Mouse (Mus musculus) testis, adult 2 months (tissue): ENCODE results near the gene Phlpp1.

ENCODE experiments used
- CTCF ChIP-seq: fragments of 200-500 bp; IDR thresholded peaks from 2 replicates; pipeline ENCODE4 v1.5.1; 2012; ENCODE audit warnings: low read depth, mild to moderate bottlenecking, inconsistent platforms, low read length, moderate library complexity; ENCODE audit not compliant: control insufficient read depth, insufficient read depth, insufficient replicate concordance
- POLR2A ChIP-seq: fragments of 200-500 bp; IDR thresholded peaks from 2 replicates; pipeline ENCODE4 v1.6.1; 2012; ENCODE audit warnings: low read depth, mild to moderate bottlenecking, inconsistent platforms, low read length, moderate library complexity; ENCODE audit not compliant: control insufficient read depth

GRCm38 (mm10) chr1:106389673-106390072 lies 218.1 kb downstream of the Phlpp1 start:
- TF ChIP-seq POLR2A (no peak), CTCF (peak; percentile 39; the same call in 1 of the 2 replicates)
